Mouse (Mus musculus): ENCODE data around the gene Sgcd.

DNA sequence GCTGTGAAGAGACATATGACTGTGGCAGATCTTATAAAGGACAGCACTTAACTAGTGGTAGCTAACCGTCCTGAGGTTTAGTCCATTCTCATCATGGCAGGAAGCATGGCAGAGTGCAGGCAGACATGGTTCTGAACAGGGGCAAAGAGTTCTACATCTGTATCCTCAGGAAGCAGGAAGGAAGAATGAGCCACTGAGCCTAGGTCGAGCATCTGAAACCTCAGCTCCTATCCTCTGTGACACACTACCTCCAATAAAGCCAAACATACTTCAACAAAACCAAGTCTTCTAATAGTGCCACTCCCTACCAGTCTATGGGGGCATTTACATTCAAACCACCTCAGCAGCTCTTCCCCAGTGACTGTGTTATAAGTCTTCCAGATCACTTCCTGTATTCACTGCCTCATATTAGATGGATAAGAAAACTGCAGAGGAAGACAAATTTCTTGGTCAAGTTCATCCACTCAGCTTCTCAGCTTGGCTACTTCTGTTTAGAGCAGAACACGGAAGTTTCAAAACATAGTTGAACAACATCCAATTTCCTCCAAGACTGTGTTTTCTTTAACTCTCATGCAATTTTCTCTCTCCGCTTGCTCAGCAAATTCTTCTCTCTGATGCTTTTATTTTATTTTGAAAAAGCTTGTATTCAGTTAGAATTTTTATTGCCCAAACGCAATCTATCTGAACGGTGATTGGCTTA is 817.7 kb downstream of the Sgcd start:
- TF ChIP-seq MYC (IDR thresholded peaks at IDR 0.05; ENCODE audit: low read depth, low read length) (no peak), CTCF (conservative IDR thresholded peaks at IDR 0.05 in 1 of 2, IDR thresholded peaks at IDR 0.05 in 1 of 2; ENCODE audit: low read depth in 2 of 2, low read length in 2 of 2) (no peak)
